Mouse (Mus musculus) ovary, adult 10 weeks (tissue): ENCODE data around the gene Plac9a. TPM values are rescaled to one million over a fixed set of nuclear protein-coding genes. Genes with fewer than 3 reads are reported as not detected.

ENCODE experiments used
- polyA plus RNA-seq: library from polyadenylated mRNA; stranded (reverse); fragments of 350-450 nt; fragmentation: Illumina TruSeq; extraction: RNeasy Lipid Tissue Mini Kit (QIAGEN cat#74804); gene quantifications from one replicate; pipeline ENCODE4 v1.2.3, GENCODE M21; 2014

Gene Plac9a
- not detected for polyA plus RNA-seq

DNA sequence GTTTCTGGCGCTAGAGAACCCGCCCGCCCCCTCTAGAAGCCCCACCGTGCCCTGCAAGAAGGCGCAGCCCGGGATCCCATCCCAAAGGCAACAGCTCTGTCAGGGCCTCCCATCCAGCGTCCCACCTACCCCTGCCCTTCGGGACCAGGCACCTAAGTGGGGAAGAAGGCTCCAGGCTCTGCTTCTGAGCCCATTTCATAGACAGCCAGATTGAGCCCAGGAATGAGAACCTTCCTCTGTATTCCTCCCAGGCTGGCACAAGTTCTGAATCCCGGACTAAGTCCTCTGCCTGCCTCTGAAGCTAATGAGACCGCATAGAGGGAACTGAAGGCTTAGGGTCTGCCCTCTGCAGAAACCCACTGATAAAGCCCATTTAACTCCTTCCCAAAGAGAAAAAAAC lies at the start of gene Plac9a:
TSS of gene Plac9a (minus strand) at position 101 of the 400 bp plus-strand sequence.

GRCm38 (mm10) chr14:25938004-25938403 lies 35.1 kb upstream of the Plac9a start, which contains the start of gene Cphx1:
Cphx1 (plus strand) TSS chr14:25938304.

GRCm38 (mm10) chr14:25927562-25927881 lies 24.6 kb upstream of the Plac9a start, which contains the start of gene Tmem254a:
Tmem254a (minus strand) TSS chr14:25927672.

DNA sequence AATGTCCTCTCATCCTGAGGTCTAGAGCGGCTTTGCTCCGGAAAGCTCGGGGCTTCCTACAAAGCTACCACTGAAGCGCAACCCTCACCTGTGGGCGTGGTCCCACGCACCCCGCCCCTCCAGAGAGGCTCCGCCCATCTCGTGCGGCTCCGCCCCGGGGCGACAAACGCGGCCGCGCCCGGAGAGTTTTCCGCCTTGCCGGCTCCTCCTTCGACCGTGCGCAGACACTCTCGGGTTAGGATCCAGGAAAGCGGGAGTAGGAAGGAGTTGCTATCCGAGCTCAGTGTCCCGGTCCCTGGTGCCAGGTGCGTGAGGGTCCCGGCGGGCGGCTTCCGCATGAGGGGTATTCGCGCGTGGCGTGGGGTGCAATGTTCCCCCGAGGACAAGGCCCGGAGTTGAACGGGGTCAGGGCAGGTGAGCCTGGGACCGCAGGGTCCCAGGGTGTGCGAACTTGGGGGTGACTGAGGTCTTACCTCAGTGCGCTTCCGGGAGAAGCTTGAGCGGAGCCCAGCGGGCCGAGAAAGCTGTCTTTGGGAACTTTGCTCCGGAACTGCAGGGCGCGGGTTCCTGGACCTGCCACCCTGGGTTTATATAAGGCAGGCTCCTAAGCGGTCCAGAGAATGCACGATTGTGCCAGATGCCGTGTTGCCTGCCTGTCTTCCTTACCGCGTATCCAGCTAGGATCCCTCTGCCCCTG lies 60.8 kb downstream of the Plac9a start, which contains the start of gene Anxa11:
TSS of gene Anxa11 (plus strand) at position 166 of the 697 bp plus-strand sequence.

Other genes starting within 250 kb of the Plac9a start
- 5.4 TPM for gene Ppif, start 208.9 kb downstream of the Plac9a start, polyA plus RNA-seq
- gene Zcchc24, start 134.1 kb downstream of the Plac9a start, polyA plus RNA-seq: 74.1 TPM
- 13.0 TPM for gene Anxa11, start 60.9 kb downstream of the Plac9a start, polyA plus RNA-seq
- 16.9 TPM for gene Tmem254a, start 24.6 kb upstream of the Plac9a start, polyA plus RNA-seq
- gene Cphx1, start 35.2 kb upstream of the Plac9a start, polyA plus RNA-seq: 10.7 TPM
- gene Duxbl1, start 75.5 kb upstream of the Plac9a start, polyA plus RNA-seq: 1.5 TPM
- gene Gm9780, start 139.6 kb upstream of the Plac9a start, polyA plus RNA-seq: 5.3 TPM
- gene Tmem254c, start 164.3 kb upstream of the Plac9a start, polyA plus RNA-seq: not detected
- not detected for gene Cphx2, start 178.4 kb upstream of the Plac9a start, polyA plus RNA-seq
- 2.3 TPM for gene Cphx3, start 179.2 kb upstream of the Plac9a start, polyA plus RNA-seq
- 8.2 TPM for gene Duxbl2, start 215.2 kb upstream of the Plac9a start, polyA plus RNA-seq